Mouse (Mus musculus) thymus, adult 2 months (tissue): ENCODE measurements around the gene Pum1.

Source experiments
- CTCF ChIP-seq: fragments of 200-500 bp; IDR thresholded peaks from 2 replicates; pipeline ENCODE4 v1.5.1; 2012; ENCODE audit warnings: mild to moderate bottlenecking, control low read depth, low read length, moderate library complexity, borderline replicate concordance; ENCODE audit not compliant: control insufficient read depth, poor library complexity, insufficient read depth; ENCODE audit errors: extremely low read depth
- POLR2A ChIP-seq: fragments of 200-500 bp; IDR thresholded peaks from 2 replicates; pipeline ENCODE4 v1.6.1; 2012; ENCODE audit warnings: mild to moderate bottlenecking, low read length, control low read depth, moderate library complexity; ENCODE audit not compliant: control insufficient read depth, poor library complexity, insufficient read depth; ENCODE audit errors: extremely low read depth

GRCm38 (mm10) chr4:130787530-130787929, 124.4 kb downstream of the Pum1 start:
- TF ChIP-seq CTCF = no peak
- TF ChIP-seq POLR2A = no peak
